Mouse (Mus musculus): ENCODE results near the gene Trh. TPM values are rescaled to one million over a fixed set of nuclear protein-coding genes. Genes with fewer than 3 reads are reported as not detected.

The Trh gene
- polyA plus RNA-seq (2015; fragmentation: Nextera tagmentation; extraction: Ambion mirVana) = 0.38 and 0.39 TPM in 2 replicates

DNA sequence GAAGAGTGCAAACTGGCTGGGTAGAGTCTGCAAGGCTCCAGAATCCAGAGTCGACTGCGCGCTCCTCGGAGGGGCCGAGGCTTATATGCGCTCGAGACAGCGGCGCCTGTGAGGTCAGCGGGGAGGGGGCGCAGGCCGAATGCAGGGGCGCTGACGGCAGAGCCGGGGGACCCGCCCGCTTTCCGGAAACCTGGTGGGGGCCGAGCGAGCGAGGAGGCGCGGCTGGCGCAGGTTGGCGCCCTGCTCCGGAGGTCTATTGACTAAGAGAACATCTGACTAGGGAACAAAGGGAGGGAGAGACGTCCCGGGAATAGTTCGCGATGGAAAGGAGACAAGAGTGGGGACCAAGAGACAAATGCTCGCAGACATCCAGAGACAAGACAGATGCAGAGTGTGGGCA lies at the start of gene Trh:
Gene Trh, minus strand, starts transcription at position 60 of the 400 bp plus-strand sequence.
- no peak for ATAC-seq (ENCODE audit: borderline replicate concordance, extremely low read depth, low FRiP score, low TSS enrichment)
- Histone ChIP-seq H3K36me3 (no peaks in the 10 kb centered on the region), H3K27me3 (peaks cover 48% of the 10 kb centered on the region)

GRCm38 (mm10) chr6:92290826-92291225 lies 46.4 kb upstream of the Trh start:
- Histone ChIP-seq H3K9me3 (no peaks in the 10 kb centered on the region), H3K4me2 (no peak overlapping the region), H3K27me3 (no peaks in the 10 kb centered on the region), H3K4me3 (no peak overlapping the region), H3K9ac (no peak overlapping the region), H3K36me3 (no peaks in the 10 kb centered on the region), H3K4me1 (no peaks in the 10 kb centered on the region), H3K27ac (no peak overlapping the region)
- ATAC-seq (ENCODE audit: borderline replicate concordance, extremely low read depth, low FRiP score, low TSS enrichment) = no peak
- 74% methylated on average over 3 of the region's 3 CpGs for WGBS

More for the DNA sequence above, at the start of gene Trh:
- Histone ChIP-seq H3K9me3 (no peaks in the 10 kb centered on the region), H3K4me2 (peak within 1 kb of the TSS; percentile 55), H3K9ac (0 out of 2 replicates have a peak within 1 kb of the TSS, but pooled peaks have one; percentile 20), H3K4me3 (peak within 1 kb of the TSS; percentile 30), H3K27ac (no peak within 1 kb of the TSS), H3K4me1 (peaks cover 7% of the 10 kb centered on the region; the same call in 1 of the 2 replicates)
- WGBS = under 1% methylated on average over 31 of the region's 31 CpGs

DNA sequence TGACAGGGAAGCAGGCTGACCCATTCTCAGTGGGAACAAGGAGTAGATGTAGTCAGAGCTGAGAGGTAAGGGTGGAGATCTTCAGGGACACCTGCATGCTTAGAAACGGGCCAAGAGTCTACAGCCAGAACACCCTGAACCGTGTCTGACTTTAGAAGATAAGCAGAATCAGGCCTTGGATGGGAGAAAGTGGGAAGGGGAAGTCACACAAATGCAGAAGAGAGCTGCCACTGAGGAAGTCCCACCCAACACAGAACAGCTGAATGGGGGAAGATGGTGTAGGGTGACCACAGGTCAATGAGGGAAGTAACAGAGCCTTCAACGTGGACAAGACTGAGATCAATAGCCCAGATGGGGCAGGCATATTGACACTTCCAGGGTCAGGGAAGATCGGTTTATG lies 42.4 kb upstream of the Trh start:
- Histone ChIP-seq H3K9me3 (no peaks in the 10 kb centered on the region), H3K27me3 (no peaks in the 10 kb centered on the region), H3K4me3 (no peak overlapping the region), H3K36me3 (no peaks in the 10 kb centered on the region), H3K4me2 (no peak overlapping the region), H3K27ac (no peak overlapping the region), H3K4me1 (no peaks in the 10 kb centered on the region), H3K9ac (no peak overlapping the region)
- WGBS = 38% methylated on average over 4 of the region's 4 CpGs
- no peak for ATAC-seq (ENCODE audit: borderline replicate concordance, extremely low read depth, low FRiP score, low TSS enrichment)

DNA sequence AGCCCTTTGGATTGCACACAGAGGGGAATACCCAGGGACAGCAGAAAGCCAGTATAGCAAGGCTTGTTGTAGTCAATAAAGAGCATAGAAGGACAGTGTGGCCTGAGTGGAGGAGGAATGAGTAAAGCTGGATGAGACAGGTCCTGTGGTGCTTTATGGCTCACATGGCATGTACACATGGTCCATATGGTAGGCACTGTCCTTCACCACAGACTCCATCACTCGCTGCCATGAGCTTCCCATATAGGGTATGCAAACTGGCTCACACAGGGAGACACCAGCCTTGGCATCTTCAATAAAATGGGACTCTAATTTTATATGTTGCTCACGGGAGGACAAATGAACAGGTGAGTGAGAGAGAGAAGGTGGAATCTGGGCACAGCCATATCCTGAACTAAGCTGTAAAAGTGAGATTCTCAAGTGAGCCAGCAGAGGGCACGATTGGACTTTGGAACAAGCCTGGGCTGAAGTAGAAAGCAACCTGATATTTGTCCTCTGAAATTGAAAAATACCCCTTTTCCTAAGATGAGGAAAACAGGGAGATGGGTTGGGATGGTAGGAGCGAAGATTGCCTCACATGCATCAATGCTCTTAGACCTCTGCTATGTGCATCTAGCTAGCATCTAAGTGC lies 41.9 kb upstream of the Trh start:
- 24% methylated on average over 4 of the region's 4 CpGs for WGBS
- Histone ChIP-seq H3K9ac (no peak overlapping the region), H3K36me3 (no peaks in the 10 kb centered on the region), H3K4me1 (no peaks in the 10 kb centered on the region), H3K27me3 (no peaks in the 10 kb centered on the region), H3K9me3 (no peaks in the 10 kb centered on the region), H3K27ac (no peak overlapping the region), H3K4me2 (no peak overlapping the region), H3K4me3 (no peak overlapping the region)
- no peak; the same call in 1 of the 2 replicates for ATAC-seq (ENCODE audit: borderline replicate concordance, extremely low read depth, low FRiP score, low TSS enrichment)

- H3K4me2 ChIP-seq = no peak overlapping the region
- no peak overlapping the region for H3K27ac ChIP-seq
- H3K36me3 ChIP-seq = no peaks in the 10 kb centered on the region
- H3K9me3 ChIP-seq = no peaks in the 10 kb centered on the region
- H3K4me3 ChIP-seq = no peak overlapping the region
- 64% methylated on average over 4 of the region's 4 CpGs for WGBS
- no peaks in the 10 kb centered on the region for H3K27me3 ChIP-seq
- H3K4me1 ChIP-seq = no peaks in the 10 kb centered on the region
- ATAC-seq (ENCODE audit: borderline replicate concordance, extremely low read depth, low FRiP score, low TSS enrichment) = no peak
- no peak overlapping the region for H3K9ac ChIP-seq
These were observed 41.1 kb upstream of the Trh start for GRCm38 (mm10) chr6:92285559-92285958.

- WGBS = 63% methylated on average over 1 of the region's 1 CpGs
- no peak for ATAC-seq (ENCODE audit: borderline replicate concordance, extremely low read depth, low FRiP score, low TSS enrichment)
- H3K27ac ChIP-seq = no peak overlapping the region
- no peak overlapping the region for H3K4me3 ChIP-seq
- no peaks in the 10 kb centered on the region for H3K4me1 ChIP-seq
- H3K9ac ChIP-seq = no peak overlapping the region
- H3K4me2 ChIP-seq = no peak overlapping the region
- H3K36me3 ChIP-seq = no peaks in the 10 kb centered on the region
- no peaks in the 10 kb centered on the region for H3K9me3 ChIP-seq
- H3K27me3 ChIP-seq = no peaks in the 10 kb centered on the region
These were observed 32.7 kb upstream of the Trh start for GRCm38 (mm10) chr6:92277179-92277578.

GRCm38 (mm10) chr6:92273652-92274322 lies 29.3 kb upstream of the Trh start:
- ATAC-seq (ENCODE audit: borderline replicate concordance, extremely low read depth, low FRiP score, low TSS enrichment) = no peak
- Histone ChIP-seq H3K4me2 (no peak overlapping the region), H3K36me3 (no peaks in the 10 kb centered on the region), H3K4me1 (no peaks in the 10 kb centered on the region), H3K9ac (no peak overlapping the region), H3K4me3 (no peak overlapping the region), H3K27me3 (no peaks in the 10 kb centered on the region), H3K9me3 (no peaks in the 10 kb centered on the region), H3K27ac (no peak overlapping the region)
- 64% methylated on average over 6 of the region's 6 CpGs for WGBS

DNA sequence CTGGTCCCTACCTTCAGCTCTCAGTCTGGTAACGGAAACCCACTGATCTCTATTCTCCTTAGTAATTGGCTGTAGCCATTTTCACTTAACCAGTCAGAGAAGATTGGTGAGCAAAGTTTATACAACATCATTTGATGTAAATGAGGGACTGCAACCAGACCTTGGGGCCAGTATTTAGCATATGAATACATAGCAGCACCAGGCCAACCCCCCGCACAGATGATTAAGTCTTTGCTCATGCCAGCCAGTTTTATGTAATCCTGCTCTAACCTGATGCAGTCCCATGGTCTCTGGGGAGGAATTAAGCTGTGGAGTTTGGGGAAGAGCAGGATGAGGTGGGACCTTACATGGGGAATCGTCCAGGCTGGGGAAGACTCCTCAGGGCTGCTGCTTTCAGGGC lies 28.2 kb upstream of the Trh start:
- Histone ChIP-seq H3K27ac (no peak overlapping the region), H3K9me3 (no peaks in the 10 kb centered on the region), H3K36me3 (no peaks in the 10 kb centered on the region), H3K4me2 (no peak overlapping the region), H3K27me3 (no peaks in the 10 kb centered on the region), H3K4me1 (no peaks in the 10 kb centered on the region), H3K4me3 (no peak overlapping the region), H3K9ac (no peak overlapping the region)
- no peak for ATAC-seq (ENCODE audit: borderline replicate concordance, extremely low read depth, low FRiP score, low TSS enrichment)
- 73% methylated on average over 3 of the region's 3 CpGs for WGBS

DNA sequence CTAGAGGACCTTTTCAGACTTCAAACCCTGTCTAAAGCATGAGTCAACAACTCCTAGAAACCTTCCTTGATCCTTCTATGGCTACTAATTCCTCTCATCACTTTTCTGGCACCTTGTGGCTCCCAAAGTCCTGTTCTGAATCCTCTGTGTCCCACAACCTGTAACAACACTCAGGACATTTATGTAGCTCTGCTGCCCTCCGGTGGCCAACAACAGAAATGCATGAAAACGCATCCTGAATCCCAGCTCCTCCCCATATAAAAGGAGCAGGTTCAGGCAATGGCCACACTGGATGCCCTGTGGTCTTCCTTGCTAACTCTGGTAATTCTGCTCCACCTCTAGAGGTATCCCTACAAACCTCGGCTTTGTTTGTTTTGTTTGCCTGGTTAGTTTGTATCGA lies 24.6 kb upstream of the Trh start:
- peak; percentile 42; the same call in 1 of the 2 replicates for ATAC-seq (ENCODE audit: borderline replicate concordance, extremely low read depth, low FRiP score, low TSS enrichment)
- no peaks in the 10 kb centered on the region for H3K27me3 ChIP-seq
- H3K4me1 ChIP-seq = no peaks in the 10 kb centered on the region
- H3K4me2 ChIP-seq = no peak overlapping the region
- no peak overlapping the region for H3K27ac ChIP-seq
- 4% methylated on average over 4 of the region's 4 CpGs for WGBS
- no peak overlapping the region for H3K4me3 ChIP-seq
- no peaks in the 10 kb centered on the region for H3K9me3 ChIP-seq
- H3K36me3 ChIP-seq = no peaks in the 10 kb centered on the region
- no peak overlapping the region for H3K9ac ChIP-seq

DNA sequence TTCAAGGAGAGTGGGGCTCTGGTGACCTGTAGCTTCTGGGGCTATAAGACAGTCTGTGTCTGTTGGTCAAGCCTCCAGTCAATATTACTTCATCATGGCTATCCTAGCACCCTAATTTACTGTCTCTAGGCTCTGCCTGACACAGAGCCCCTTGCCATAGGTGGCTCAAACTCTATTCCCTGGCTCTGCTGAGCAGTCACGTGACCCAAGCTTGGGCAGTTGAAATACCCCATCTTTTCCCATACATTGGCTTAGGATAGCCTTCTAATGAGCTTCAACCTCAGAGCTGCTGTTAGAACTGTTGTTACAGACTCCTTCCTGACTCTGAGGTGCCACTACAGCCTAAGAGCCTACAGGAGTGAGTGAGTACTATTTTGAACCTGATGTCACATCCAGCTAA lies 23.6 kb upstream of the Trh start:
- ATAC-seq (ENCODE audit: borderline replicate concordance, extremely low read depth, low FRiP score, low TSS enrichment) = no peak
- Histone ChIP-seq H3K27ac (no peak overlapping the region), H3K4me3 (no peak overlapping the region), H3K4me2 (no peak overlapping the region), H3K36me3 (no peaks in the 10 kb centered on the region), H3K9me3 (no peaks in the 10 kb centered on the region), H3K9ac (no peak overlapping the region), H3K27me3 (no peaks in the 10 kb centered on the region), H3K4me1 (no peaks in the 10 kb centered on the region)
- WGBS = 57% methylated on average over 1 of the region's 1 CpGs

DNA sequence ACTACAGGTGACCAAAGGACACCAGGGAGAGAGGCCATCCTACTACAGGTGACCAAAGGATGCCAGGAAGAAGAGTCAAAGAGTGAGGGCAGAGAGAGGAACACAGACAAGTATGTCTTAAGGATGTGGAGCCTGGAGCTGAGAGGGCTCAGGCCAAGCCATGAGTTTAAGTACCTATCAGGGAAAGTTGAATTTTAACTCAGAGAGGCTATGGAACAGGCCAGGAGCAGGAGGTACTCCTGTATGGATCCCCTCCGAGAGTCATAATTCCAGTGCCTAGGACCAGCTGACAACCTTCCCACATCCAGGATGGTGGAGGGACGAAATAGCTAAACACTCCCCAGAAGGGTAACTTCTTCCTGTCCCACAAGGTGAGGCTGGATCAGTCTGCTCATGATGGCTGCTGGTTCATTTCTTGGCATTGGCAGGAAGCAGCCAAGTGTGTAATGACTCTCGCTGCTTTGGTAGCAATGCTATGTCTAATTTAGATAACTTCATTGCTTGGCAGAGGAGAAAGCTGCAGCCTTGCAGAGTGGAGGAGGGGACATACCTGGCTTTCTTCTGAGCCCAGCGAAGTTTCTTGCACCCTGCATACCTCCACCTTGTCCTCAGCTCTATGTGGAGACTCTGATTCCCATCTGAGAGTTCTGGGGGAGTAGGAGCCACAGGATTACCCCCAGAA lies 16.9 kb upstream of the Trh start:
- Histone ChIP-seq H3K4me1 (no peaks in the 10 kb centered on the region), H3K27me3 (no peaks in the 10 kb centered on the region), H3K4me3 (no peak overlapping the region)

DNA sequence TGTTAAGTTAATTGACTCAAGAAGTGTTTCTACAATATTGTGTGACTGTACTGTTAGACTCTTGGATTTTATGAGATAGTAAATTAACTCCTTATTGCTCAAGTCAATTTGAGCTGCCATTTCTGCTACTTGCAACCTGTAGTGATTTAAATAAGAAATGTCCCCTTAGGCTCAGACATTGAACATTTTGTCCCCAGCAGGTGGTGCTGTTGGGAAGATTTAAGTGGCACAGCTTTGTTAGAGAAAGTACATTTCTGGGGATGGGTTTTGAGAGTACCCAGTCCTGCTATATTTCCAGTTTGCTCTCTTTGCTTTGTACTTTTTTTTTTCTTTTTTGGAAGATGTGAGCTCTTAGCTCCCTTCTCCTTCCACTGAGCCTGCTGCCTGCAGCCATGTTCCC lies 10.9 kb upstream of the Trh start:
- no peaks in the 10 kb centered on the region for H3K27me3 ChIP-seq
- no peak overlapping the region for H3K9ac ChIP-seq
- H3K4me2 ChIP-seq = no peak overlapping the region
- no peaks in the 10 kb centered on the region for H3K9me3 ChIP-seq
- H3K4me1 ChIP-seq = no peaks in the 10 kb centered on the region
- no peak overlapping the region for H3K4me3 ChIP-seq
- ATAC-seq (ENCODE audit: borderline replicate concordance, extremely low read depth, low FRiP score, low TSS enrichment) = no peak
- H3K27ac ChIP-seq = no peak overlapping the region
- H3K36me3 ChIP-seq = no peaks in the 10 kb centered on the region

More for the DNA sequence above, 16.9 kb upstream of the Trh start:
- H3K4me2 ChIP-seq = no peak overlapping the region
- H3K36me3 ChIP-seq = no peaks in the 10 kb centered on the region
- ATAC-seq (ENCODE audit: borderline replicate concordance, extremely low read depth, low FRiP score, low TSS enrichment) = no peak
- no peak overlapping the region for H3K9ac ChIP-seq
- no peak overlapping the region for H3K27ac ChIP-seq
- H3K9me3 ChIP-seq = no peaks in the 10 kb centered on the region
- 61% methylated on average over 4 of the region's 4 CpGs for WGBS

Measured in lung, embryonic 15.5 days (tissue).